Mouse (Mus musculus) naive thymus-derived CD4-positive, alpha-beta T cell, adult 5 months (primary cell): ENCODE measurements around the gene Mrfap1. TPM values are rescaled to one million over a fixed set of nuclear protein-coding genes. Genes with fewer than 3 reads are reported as not detected.

Experiments
- polyA plus RNA-seq: library from polyadenylated mRNA; unstranded; fragments of 100-300 nt; shearing (Covaris generic); gene quantifications from one replicate; pipeline ENCODE4 v1.2.1, GENCODE M21; 2017

The Mrfap1 gene
- 243 TPM for polyA plus RNA-seq

GRCm38 (mm10) chr5:36796296-36797014 lies at the start of gene Mrfap1:
Gene Mrfap1, minus strand, starts transcription at chr5:36796772.

GRCm38 (mm10) chr5:36829913-36830879 lies 33.6 kb upstream of the Mrfap1 start, which contains the start of gene Man2b2:
Gene Man2b2, minus strand, starts transcription at chr5:36830653.

GRCm38 (mm10) chr5:36748536-36749061 lies 48.0 kb downstream of the Mrfap1 start, which contains the start of gene Bloc1s4:
Gene Bloc1s4, minus strand, starts transcription at chr5:36748650.

Other genes with a start within 250 kb of the Mrfap1 start
- 57.2 TPM for gene Tbc1d14, start 203.5 kb downstream of the Mrfap1 start, polyA plus RNA-seq
- gene D5Ertd579e, start 100.7 kb downstream of the Mrfap1 start, polyA plus RNA-seq: 35.9 TPM
- gene Bloc1s4, start 48.1 kb downstream of the Mrfap1 start, polyA plus RNA-seq: 29.5 TPM
- 8.4 TPM for gene Man2b2, start 33.9 kb upstream of the Mrfap1 start, polyA plus RNA-seq
- gene Ppp2r2c, start 71.7 kb upstream of the Mrfap1 start, polyA plus RNA-seq: not detected
- 1.9 TPM for gene Wfs1, start 192.4 kb upstream of the Mrfap1 start, polyA plus RNA-seq